Mouse (Mus musculus) cortical plate, adult 2 months (tissue): ENCODE measurements around the gene Fbxl14.

Experiments used
- CTCF ChIP-seq: fragments of 200-500 bp; IDR thresholded peaks from 2 replicates; pipeline ENCODE4 v1.5.1; 2011; ENCODE audit warnings: mild to moderate bottlenecking, control low read depth, low read length; ENCODE audit not compliant: insufficient read depth; ENCODE audit errors: extremely low read depth
- POLR2A ChIP-seq: fragments of 200-500 bp; IDR thresholded peaks from 2 replicates; pipeline ENCODE4 v1.6.1; 2011; ENCODE audit warnings: mild to moderate bottlenecking, low read length, control low read depth; ENCODE audit not compliant: insufficient read depth; ENCODE audit errors: extremely low read depth

- TF ChIP-seq CTCF (no peak), POLR2A (no peak)
These were observed 12.6 kb downstream of the Fbxl14 start for GRCm38 (mm10) chr6:119491997-119492629.
